Mouse (Mus musculus) Patski (cell line): ENCODE measurements around the gene Pdia3. TPM values are rescaled to one million over a fixed set of nuclear protein-coding genes. Genes with fewer than 3 reads are reported as not detected.
"Not testable (repeated sequence)": the region's sequence is repeated elsewhere in the genome, so short reads cannot be mapped to it uniquely, and the experiment has no call there.

Experiments
- ATAC-seq: fragments of 100-300 bp; one replicate; pipeline ENCODE4 v1.8.0; 2021
- CTCF ChIA-PET: fragments of 350-600 bp; sonication (Branson Sonifier 250); formaldehyde crosslinking; loops from one replicate; lab custom pipeline; 2022; ENCODE audit warnings: inconsistent platforms; lab: Charles Lee
- POLR2A ChIA-PET: fragments of 350-600 bp; sonication (Branson Sonifier 250); formaldehyde crosslinking; loops from one replicate; lab custom pipeline; 2022; ENCODE audit warnings: antibody characterized with exemption, inconsistent platforms; lab: Charles Lee
- DNase-seq: peaks from one replicate; pipeline ENCODE4 v3.0.0-alpha.2; 2011; ENCODE audit warnings: low read depth, low spot score
- H3K27me3 ChIP-seq: fragments of 371-371 bp; one replicate; pipeline ENCODE4 v1.5.1; 2021
- CTCF ChIP-seq: fragments of 100-300 bp; IDR thresholded peaks from one replicate; pipeline ENCODE4 v1.5.1; 2021
- in situ Hi-C: fragments of 300-500 bp; cut with MboI; formaldehyde crosslinking; loops from 3 replicates; pipeline ENCODE4 v1.11.1; 2018; ENCODE audit warnings: low pct_unique_long_range_greater_than_20kb, mixed read lengths
- polyA plus RNA-seq: library from polyadenylated mRNA; unstranded; gene quantifications from one replicate; pipeline ENCODE4 v1.2.3, GENCODE M21; 2021

The Pdia3 gene
- polyA plus RNA-seq, 1 experiment from 2014 or later = 942 TPM

DNA sequence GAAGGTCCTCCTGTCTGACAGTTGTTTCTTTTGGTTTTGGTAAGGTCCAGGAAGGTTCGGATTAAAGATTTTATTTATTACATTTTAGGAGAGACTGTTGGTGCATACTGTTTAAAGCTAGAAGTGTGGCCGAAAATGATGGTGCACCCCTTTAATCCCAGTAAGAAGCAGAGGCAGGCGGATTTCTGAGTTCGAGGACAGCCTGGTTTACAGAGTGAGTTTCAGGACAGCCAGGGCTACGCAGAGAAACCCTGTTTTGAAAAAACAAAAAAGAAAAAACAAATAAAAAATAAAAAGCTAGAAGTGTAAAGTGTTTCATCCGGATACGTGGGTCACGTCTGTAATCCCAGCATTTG is 60.6 kb downstream of the Pdia3 start:
- DNase-seq (no peak), ATAC-seq (peak; percentile 26)
- POLR2A ChIA-PET = interaction anchor here (0.7 to 1.4 kb wide), 3 partner anchors 60 to 185 kb away, joined by 3 to 5 read pairs (median 4); partner anchors contain the start of genes Catsper2, Map1a and Pdia3
- CTCF ChIA-PET = no interaction called here
- TF ChIP-seq CTCF = no peak
- no peaks in the 10 kb centered on the region for H3K27me3 ChIP-seq
- in situ Hi-C loops = no loop called here

DNA sequence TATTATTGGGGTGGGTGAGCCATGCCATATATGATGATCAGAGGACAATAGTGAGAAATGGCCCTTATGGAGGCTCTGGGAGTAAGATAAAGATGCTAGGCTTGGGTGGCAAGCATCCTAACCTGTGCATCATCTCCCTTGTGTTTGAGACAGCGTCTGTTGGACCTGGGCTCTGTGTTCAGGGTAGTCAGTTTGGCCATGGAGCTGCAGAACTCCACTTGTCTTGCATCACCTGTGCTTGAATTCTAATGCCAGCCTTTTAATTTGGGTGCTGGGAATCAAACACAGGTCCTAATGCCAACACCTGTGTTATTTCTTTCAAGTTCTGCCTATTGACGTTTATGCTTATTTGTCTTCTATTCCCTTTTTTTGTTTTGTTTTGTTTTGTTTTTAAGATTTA is 61.7 kb downstream of the Pdia3 start:
- DNase-seq, CTCF ChIA-PET, ATAC-seq, H3K27me3 ChIP-seq, POLR2A ChIA-PET: not testable (repeated sequence)
- in situ Hi-C loops = loop anchor here (5.0 kb wide), 1 partner anchor 68 kb away; no protein-coding TSS in a partner anchor

DNA sequence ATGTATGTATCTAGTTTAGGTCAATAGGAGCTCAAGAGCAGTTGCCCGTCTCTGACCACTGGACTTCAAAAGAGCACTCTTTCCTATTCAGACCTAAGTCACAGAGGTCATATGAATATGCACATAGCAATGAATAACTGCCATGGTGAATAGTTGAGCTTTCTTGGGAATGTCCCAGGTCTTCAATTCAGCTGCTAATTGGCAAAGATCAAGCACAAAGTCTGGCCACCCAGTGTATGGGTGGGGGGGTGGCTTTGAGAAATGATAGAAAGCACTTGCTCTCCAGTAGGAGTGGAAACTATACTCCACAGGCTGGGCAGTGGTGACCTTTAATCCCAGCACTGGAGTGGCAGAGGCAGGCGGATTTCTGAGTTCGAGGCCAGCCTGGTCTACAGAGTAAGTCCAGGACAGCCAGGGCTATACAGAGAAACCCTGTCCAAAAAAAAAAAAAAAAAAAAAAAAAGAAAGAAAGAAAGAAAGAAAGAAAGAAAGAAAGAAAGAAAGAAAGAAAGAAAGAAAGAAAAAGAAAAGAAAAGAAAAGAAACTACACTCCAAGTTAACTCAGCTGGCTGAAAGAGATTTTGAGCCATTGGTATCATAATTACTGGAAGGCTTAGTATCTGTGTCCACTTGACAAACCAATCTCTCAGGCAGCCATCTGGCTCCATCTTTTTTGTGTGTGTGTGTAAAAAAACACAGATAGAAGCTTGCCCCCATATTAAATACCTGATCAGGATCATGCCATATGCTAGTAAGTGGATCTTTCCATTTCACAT is 64.1 kb downstream of the Pdia3 start:
- CTCF ChIA-PET = no interaction called here
- POLR2A ChIA-PET = no interaction called here
- ATAC-seq (no peak), DNase-seq (no peak)
- no peaks in the 10 kb centered on the region for H3K27me3 ChIP-seq
- in situ Hi-C loops = loop anchor here (5.0 kb wide), 1 partner anchor 70 kb away; no protein-coding TSS in a partner anchor
- no peak for TF ChIP-seq CTCF

DNA sequence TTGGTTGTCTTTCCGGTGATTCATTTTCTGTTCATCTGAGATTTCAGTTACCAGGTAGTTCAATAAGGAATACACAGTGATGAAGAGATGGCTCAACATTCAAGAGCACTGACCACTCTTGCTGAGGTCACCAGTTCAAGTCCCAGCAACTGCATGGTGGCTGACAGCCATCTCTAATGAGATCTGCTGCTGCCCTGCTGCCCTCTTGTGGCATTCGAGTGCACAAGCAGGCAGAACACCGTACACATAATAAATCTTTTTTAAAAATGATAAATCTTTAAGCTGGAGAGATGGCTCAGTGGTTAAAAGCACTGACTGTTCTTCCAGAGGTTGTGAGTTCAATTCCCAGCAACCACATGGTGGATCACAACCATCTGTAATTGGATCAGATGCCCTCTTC is 66.9 kb downstream of the Pdia3 start:
- CTCF ChIA-PET = interaction anchor here (0.6 to 1.0 kb wide), 2 partner anchors 22 to 46 kb away, joined by 3 to 4 read pairs; no protein-coding TSS in a partner anchor
- POLR2A ChIA-PET = no interaction called here
- peak; percentile 83 for TF ChIP-seq CTCF
- no peaks in the 10 kb centered on the region for H3K27me3 ChIP-seq
- in situ Hi-C loops = no loop called here
- DNase-seq (no peak), ATAC-seq (no peak)

DNA sequence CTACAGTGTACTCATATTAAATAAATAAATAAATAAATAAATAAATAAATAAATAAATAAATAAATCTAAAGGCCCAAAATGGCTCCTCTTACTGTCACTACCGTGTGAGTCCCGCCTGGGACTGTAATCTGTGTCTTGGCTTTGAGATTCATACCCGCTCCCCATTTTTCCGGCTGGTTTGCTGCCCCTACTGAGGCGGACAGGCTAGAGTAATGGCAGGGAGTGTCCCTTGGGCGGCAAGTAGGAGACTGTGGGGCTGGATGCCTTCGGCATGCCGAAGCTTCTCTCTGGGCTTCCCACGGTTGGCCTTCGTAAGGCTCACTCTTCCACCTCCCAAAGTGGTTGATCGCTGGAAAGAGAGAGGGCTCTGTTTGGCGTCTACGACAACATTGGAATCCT is 67.3 kb downstream of the Pdia3 start:
- CTCF ChIA-PET = interaction anchor here (0.6 to 1.0 kb wide), 2 partner anchors 22 to 46 kb away, joined by 3 to 4 read pairs; no protein-coding TSS in a partner anchor
- in situ Hi-C loops, H3K27me3 ChIP-seq, POLR2A ChIA-PET, DNase-seq, ATAC-seq: not testable (repeated sequence)

DNA sequence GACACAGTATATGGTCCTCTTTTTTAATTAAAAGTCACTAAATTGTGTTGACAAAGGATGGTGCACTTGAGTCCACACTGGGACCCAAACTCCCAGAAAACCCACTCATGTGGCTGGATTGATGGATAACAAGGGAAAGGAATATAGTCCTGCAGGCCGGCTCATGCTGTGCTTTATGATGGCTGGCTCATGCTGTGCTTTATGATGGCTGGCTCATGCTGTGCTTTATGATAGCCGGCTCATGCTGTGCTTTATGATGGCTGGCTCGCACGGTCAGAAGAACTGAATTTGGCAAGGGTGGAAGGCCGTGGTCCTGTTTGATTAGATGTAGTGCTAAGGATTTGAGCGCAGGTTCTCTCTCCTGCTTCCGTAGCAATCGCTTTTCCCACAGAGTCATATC is 70.0 kb downstream of the Pdia3 start:
- ATAC-seq = no peak
- no peak for TF ChIP-seq CTCF
- in situ Hi-C loops = no loop called here
- no peaks in the 10 kb centered on the region for H3K27me3 ChIP-seq
- no peak for DNase-seq
- ChIA-PET CTCF (interaction anchor here (1.5 kb wide), 1 partner anchor 8 kb away, joined by 3 read pairs; no protein-coding TSS in a partner anchor), POLR2A (interaction anchor here (0.6 kb wide), 1 partner anchor 1158 kb away, joined by 3 read pairs; no protein-coding TSS in a partner anchor)

DNA sequence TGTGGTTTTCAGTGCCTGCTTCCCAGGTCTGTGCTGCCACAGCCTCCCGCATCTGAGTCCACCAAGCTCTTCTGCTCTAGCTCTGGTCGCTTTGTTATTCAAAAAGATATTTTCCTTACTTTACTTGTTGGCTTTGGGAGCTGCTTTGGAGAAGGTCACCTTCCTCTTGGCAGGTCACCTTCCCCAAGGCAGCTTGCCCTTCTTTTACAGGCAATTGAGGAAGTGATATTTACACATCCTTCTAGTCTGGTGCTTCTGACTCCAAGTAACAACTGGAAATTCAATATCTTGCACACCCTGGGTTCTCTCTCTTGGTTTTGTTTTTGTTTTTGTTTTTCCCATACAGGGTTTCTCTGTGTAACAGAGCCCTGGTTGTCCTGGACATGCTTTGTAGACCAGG is 70.8 kb downstream of the Pdia3 start:
- CTCF ChIA-PET, DNase-seq, H3K27me3 ChIP-seq, ATAC-seq, POLR2A ChIA-PET, in situ Hi-C loops: not testable (repeated sequence)

Other genes starting within 250 kb of the Pdia3 start
- gene Tubgcp4, start 243.1 kb upstream of the Pdia3 start, polyA plus RNA-seq = 32.0 TPM
- gene Zscan29, start 242.7 kb upstream of the Pdia3 start, polyA plus RNA-seq = 13.5 TPM
- gene Trp53bp1, start 142.4 kb upstream of the Pdia3 start, polyA plus RNA-seq = 58.4 TPM
- 1.4 TPM for gene Map1a, start 124.2 kb upstream of the Pdia3 start, polyA plus RNA-seq
- 48.5 TPM for gene Ppip5k1, start 58.4 kb upstream of the Pdia3 start, polyA plus RNA-seq
- gene Ckmt1, start 56.1 kb upstream of the Pdia3 start, polyA plus RNA-seq = 3.1 TPM
- gene Strc, start 26.6 kb upstream of the Pdia3 start, polyA plus RNA-seq = not detected
- 2.2 TPM for gene Catsper2, start within 50 bp of the Pdia3 start, polyA plus RNA-seq
- 1.6 TPM for gene Ell3, start 30.5 kb downstream of the Pdia3 start, polyA plus RNA-seq
- gene Serf2, start 35.4 kb downstream of the Pdia3 start, polyA plus RNA-seq = 667 TPM
- 11.3 TPM for gene Hypk, start 39.5 kb downstream of the Pdia3 start, polyA plus RNA-seq
- 0.68 TPM for gene Serinc4, start 43.0 kb downstream of the Pdia3 start, polyA plus RNA-seq
- 35.3 TPM for gene Mfap1b, start 60.3 kb downstream of the Pdia3 start, polyA plus RNA-seq
- gene Mfap1a, start 92.9 kb downstream of the Pdia3 start, polyA plus RNA-seq = 31.4 TPM
- gene Wdr76, start 92.9 kb downstream of the Pdia3 start, polyA plus RNA-seq = 9.1 TPM